17 mouse cellular contexts compared by ENCODE assay signal in the genomic region with DNA sequence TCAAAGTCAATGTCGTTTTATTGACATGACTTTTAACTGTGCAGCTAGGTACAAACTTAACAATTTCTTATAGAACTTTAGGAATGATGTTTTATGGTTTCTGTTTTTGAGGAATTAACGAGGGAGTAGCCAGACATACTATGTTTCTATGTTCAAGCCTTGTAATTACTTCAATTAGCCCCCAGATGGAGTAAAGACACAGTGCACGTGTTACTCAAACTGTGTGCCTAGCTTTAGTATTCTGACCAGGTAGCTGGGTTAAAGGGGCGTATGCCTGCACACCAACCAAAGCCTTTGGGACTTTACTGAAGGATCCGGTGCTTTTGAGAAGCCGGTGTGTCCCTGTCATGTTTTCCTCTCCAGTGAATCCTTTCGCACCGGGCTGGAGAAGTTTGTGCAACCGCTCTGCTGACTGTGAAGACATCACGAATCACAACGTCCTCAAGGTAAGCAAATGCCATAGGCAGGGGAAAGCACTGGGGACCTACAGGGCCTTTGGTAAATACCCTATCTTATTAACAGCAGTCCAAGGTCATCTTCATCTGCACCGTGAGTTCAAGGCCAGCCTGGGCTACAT. TPM values are rescaled to one million over a fixed set of nuclear protein-coding genes. Genes with fewer than 3 reads are reported as not detected.
DNase-seq lines count a peak whose midpoint lies in the region; ATAC-seq and TF ChIP-seq lines count a peak whose summit lies in the region.
"Had no signal": no experiment of that assay in that cellular context is flagged by ENCODE, and none has a peak within 500 bp of the region (broad histone marks: within the 10 kb centered on the region; RNA-seq: fewer than 3 reads in every experiment).

No protein-coding gene starts in this region.

- intact Hi-C loops in heart, adult 2 months (cut with DNase I) = no loop called here
- intact Hi-C loops in heart, postnatal 25 days (cut with DNase I) = loop anchor here (1.0 kb wide), 1 partner anchor 42 kb away; no protein-coding TSS in a partner anchor

- H3K27me3 ChIP-seq in heart, adult 2 months (ENCODE audit: control insufficient read depth, insufficient read depth, low read length) = no peaks in the 10 kb centered on the region
- peaks cover under 1% of the 10 kb centered on the region; the same call in 1 of the 2 replicates for H3K27me3 ChIP-seq in lung, postnatal 0 days (replicated peaks; ENCODE audit: insufficient read depth, low read length)
- peaks cover 42% of the 10 kb centered on the region for H3K27me3 ChIP-seq in Patski

- POLR2A ChIA-PET in Patski (lab: Charles Lee) = no interaction called here

- no peak for TF ChIP-seq EP300 in heart, adult 2 months (IDR thresholded peaks at IDR 0.05; ENCODE audit: insufficient read depth, low read depth, low read length)
- TF ChIP-seq EP300 in lung, postnatal 0 days (IDR thresholded peaks at IDR 0.05) = no peak

- WGBS in heart, adult 2 months = 61% methylated on average over 12 of the region's 12 CpGs
- WGBS in lung, postnatal 0 days = 65% methylated on average over 12 of the region's 12 CpGs

- no peaks in the 10 kb centered on the region for H3K9me3 ChIP-seq in lung, postnatal 0 days (ENCODE audit: low read length)
- H3K9me3 ChIP-seq: heart, embryonic 15.5 days; liver, embryonic 15.5 days had no signal

- no peaks in the 10 kb centered on the region for H3K79me2 ChIP-seq in heart, adult 2 months (replicated peaks; ENCODE audit: control insufficient read depth, insufficient read depth, low read length)

- DNase-seq in heart, adult 2 months = no peak
- DNase-seq in heart, postnatal 25 days (ENCODE audit: low spot score) = no peak
- peak; percentile 40 for DNase-seq in lung, postnatal 0 days (ENCODE audit: low spot score)
- no peak for DNase-seq in lung, postnatal 25 days (ENCODE audit: low spot score)
- no peak for DNase-seq in Patski (ENCODE audit: low read depth, low spot score)
- no peak for DNase-seq in c-Kit-positive CD71-positive TER-119-positive erythroid progenitor cells, embryonic 14.5 days (ENCODE audit: low spot score)
- no peak for DNase-seq in embryo, embryonic 9.5 days (ENCODE audit: extremely low spot score)
- DNase-seq: adrenal gland, postnatal 36 days; cerebellum, adult 18-20 months; embryo, embryonic 11 days; gastrocnemius, postnatal 10 days had no signal

- peak; percentile 66 for TF ChIP-seq CTCF in heart, adult 2 months (IDR thresholded peaks at IDR 0.05)
- TF ChIP-seq CTCF in lung, postnatal 0 days (IDR thresholded peaks at IDR 0.05) = peak; percentile 60
- TF ChIP-seq CTCF in Patski (IDR thresholded peaks at IDR 0.05) = peak; percentile 57

- H3K36me3 ChIP-seq in heart, adult 2 months (ENCODE audit: control insufficient read depth, insufficient read depth, low read length) = no peaks in the 10 kb centered on the region
- H3K36me3 ChIP-seq in lung, postnatal 0 days (ENCODE audit: insufficient read depth, low read length) = no peaks in the 10 kb centered on the region
- H3K36me3 ChIP-seq: heart, embryonic 15.5 days; liver, embryonic 15.5 days had no signal

- in situ Hi-C loops in Patski (cut with MboI; ENCODE audit: low pct_unique_long_range_greater_than_20kb) = no loop called here

- TF ChIP-seq POLR2A in heart, adult 2 months (IDR thresholded peaks at IDR 0.05; ENCODE audit: insufficient read depth, low read depth, low read length) = no peak

- ATAC-seq in lung, postnatal 0 days = no peak
- ATAC-seq in Patski = no peak

- no peak overlapping the region for H3K9ac ChIP-seq in heart, adult 2 months (ENCODE audit: low read depth, low read length)
- no peak overlapping the region for H3K9ac ChIP-seq in lung, postnatal 0 days (replicated peaks; ENCODE audit: low read depth)
- H3K9ac ChIP-seq: heart, embryonic 15.5 days; liver, embryonic 15.5 days had no signal

- no peak overlapping the region for H3K4me2 ChIP-seq in lung, postnatal 0 days (replicated peaks; ENCODE audit: low read depth, low read length)
- H3K4me2 ChIP-seq: heart, embryonic 15.5 days; liver, embryonic 15.5 days had no signal

- no peak overlapping the region for H3K27ac ChIP-seq in heart, adult 2 months
- H3K27ac ChIP-seq in lung, postnatal 0 days (ENCODE audit: low read length) = no peak overlapping the region
- H3K27ac ChIP-seq: heart, embryonic 15.5 days; liver, embryonic 15.5 days had no signal

- no peak overlapping the region for H3K4me3 ChIP-seq in heart, adult 2 months
- H3K4me3 ChIP-seq in lung, postnatal 0 days (ENCODE audit: low read depth, low read length) = no peak overlapping the region
- H3K4me3 ChIP-seq: heart, embryonic 15.5 days; liver, embryonic 15.5 days; megakaryocyte, embryonic 14.5 days had no signal

- CTCF ChIA-PET in Patski (lab: Charles Lee) = interaction anchor here (2.5 kb wide), 1 partner anchor 42 kb away, joined by 10 read pairs; the partner anchor contains the start of gene Lrrc3c

- H3K4me1 ChIP-seq in heart, adult 2 months (ENCODE audit: control insufficient read depth, insufficient read depth, low read length) = 0 out of 2 replicates have a peak, but pooled peaks cover 3% of the 10 kb centered on the region
- peaks cover 3% of the 10 kb centered on the region; the same call in 1 of the 2 replicates for H3K4me1 ChIP-seq in lung, postnatal 0 days (ENCODE audit: insufficient read depth, low read depth, low read length)

RNA-seq across cellular contexts. Expression of gene Zpbp2, which starts 4.3 kb away (rescaled TPM):
- total RNA-seq in heart, adult 2 months (2021) = not detected
- 0.23 TPM in 1 of 2 replicates, not detected in the other for polyA plus RNA-seq in heart, adult 2 months (2012; rRNA removed)
- total RNA-seq in heart, postnatal 25 days (2021) = not detected
- 0.10 and 0.21 TPM in 2 replicates for polyA plus RNA-seq in lung, postnatal 0 days (2015; fragmentation: Nextera tagmentation; extraction: Ambion mirVana)
- 0.98 TPM for polyA plus RNA-seq in Patski (2021)
- total RNA-seq: gastrocnemius, postnatal 10 days; left cerebral cortex, postnatal 10 days had no signal

RNA-seq across cellular contexts. Expression of gene Ikzf3, which starts 9.4 kb away (rescaled TPM):
- 1 to 10 TPM in 1 of 2 experiments, under 1 TPM in 1; 0.94 to 1.5 TPM for total RNA-seq in heart, adult 2 months (2021)
- 0.61 and 1.5 TPM in 2 replicates for polyA plus RNA-seq in heart, adult 2 months (2012; rRNA removed)
- total RNA-seq in heart, postnatal 25 days (2021) = under 1 TPM; 0.44 to 0.61 TPM
- polyA plus RNA-seq in lung, postnatal 0 days (2015; fragmentation: Nextera tagmentation; extraction: Ambion mirVana) = 0.20 and 0.43 TPM in 2 replicates
- polyA plus RNA-seq in Patski (2021) = not detected
- polyA plus RNA-seq: neural tube, embryonic 11.5 days had no signal

RNA-seq across cellular contexts. Expression of gene Ormdl3, which starts 32.0 kb away (rescaled TPM):
- total RNA-seq in heart, adult 2 months (2021) = 10 to 100 TPM; 40.2 to 40.9 TPM
- 61.2 and 63.8 TPM in 2 replicates for polyA plus RNA-seq in heart, adult 2 months (2012; rRNA removed)
- 10 to 100 TPM; 35.6 to 37.8 TPM for total RNA-seq in heart, postnatal 25 days (2021)
- polyA plus RNA-seq in lung, postnatal 0 days (2015; fragmentation: Nextera tagmentation; extraction: Ambion mirVana) = 43.7 and 45.3 TPM in 2 replicates
- polyA plus RNA-seq in Patski (2021) = 94.8 TPM

RNA-seq across cellular contexts. Expression of gene Lrrc3c, which starts 42.9 kb away (rescaled TPM):
- total RNA-seq in heart, adult 2 months (2021) = not detected
- not detected in 2 replicates for polyA plus RNA-seq in heart, adult 2 months (2012; rRNA removed)
- total RNA-seq in heart, postnatal 25 days (2021) = not detected
- not detected in 2 replicates for polyA plus RNA-seq in lung, postnatal 0 days (2015; fragmentation: Nextera tagmentation; extraction: Ambion mirVana)
- polyA plus RNA-seq in Patski (2021) = not detected
- total RNA-seq: adrenal gland, postnatal 36 days; gastrocnemius, postnatal 10 days; left cerebral cortex, postnatal 10 days had no signal
- polyA plus RNA-seq: heart, embryonic 15.5 days; large intestine, adult 2 months; liver, embryonic 15.5 days; neural tube, embryonic 11.5 days had no signal
